Mouse (Mus musculus) forebrain, embryonic 11.5 days (tissue): ENCODE data around the gene Tnr. TPM values are rescaled to one million over a fixed set of nuclear protein-coding genes. Genes with fewer than 3 reads are reported as not detected.
A peak's percentile ranks its signal among the peaks of the same experiment; 100 is the strongest.

Source experiments
- ATAC-seq: fragments of 200-750 bp; cut with Nextera tagmentation; replicated peaks from 2 replicates; pipeline ENCODE4 v1.8.0; 2017; ENCODE audit warnings: moderate TSS enrichment; ENCODE audit not compliant: low FRiP score
- DNase-seq: peaks from one replicate; pipeline ENCODE4 v3.0.0-alpha.2; 2017; ENCODE audit warnings: low spot score
- H3K27ac ChIP-seq: fragments of 300-500 bp; sonication (generic); 2 replicates; pipeline ENCODE4 v1.5.1; 2014; ENCODE audit warnings: low read depth, low read length
- H3K27me3 ChIP-seq: fragments of 300-500 bp; sonication (generic); 2 replicates; pipeline ENCODE4 v1.6.1; 2014; ENCODE audit warnings: mild to moderate bottlenecking, low read length, mixed read lengths; ENCODE audit not compliant: control insufficient read depth, insufficient read depth
- H3K36me3 ChIP-seq: fragments of 300-500 bp; sonication (generic); 2 replicates; pipeline ENCODE4 v1.6.1; 2014; ENCODE audit warnings: mild to moderate bottlenecking, low read length, moderate library complexity, mixed read lengths; ENCODE audit not compliant: control insufficient read depth, insufficient read depth
- H3K4me1 ChIP-seq: fragments of 300-500 bp; sonication (generic); replicated peaks from 2 replicates; pipeline ENCODE4 v1.6.1; 2014; ENCODE audit warnings: low read length, mixed read lengths; ENCODE audit not compliant: control insufficient read depth, insufficient read depth
- H3K4me2 ChIP-seq: fragments of 300-500 bp; sonication (generic); 2 replicates; pipeline ENCODE4 v1.6.1; 2014; ENCODE audit warnings: low read depth, mild to moderate bottlenecking, low read length, moderate library complexity, mixed read lengths; ENCODE audit not compliant: severe bottlenecking
- H3K4me3 ChIP-seq: fragments of 300-500 bp; sonication (generic); 2 replicates; pipeline ENCODE4 v1.5.1; 2014; ENCODE audit warnings: low read depth, low read length
- H3K9ac ChIP-seq: fragments of 300-500 bp; sonication (generic); 2 replicates; pipeline ENCODE4 v1.6.1; 2014; ENCODE audit warnings: low read length
- H3K9me3 ChIP-seq: fragments of 300-500 bp; sonication (generic); 2 replicates; pipeline ENCODE4 v1.6.1; 2016; ENCODE audit warnings: low read length, mixed read lengths; ENCODE audit not compliant: control insufficient read depth
- WGBS: fragments of 180-500 bp; shearing (Covaris S2); extraction: QIAGEN DNeasy Blood & Tissue Kit; methylation state at CpG from one replicate; pipeline ENCODE4 v1.1.7; 2014; 5-methylcytosine and 5-hydroxymethylcytosine counted together
- polyA plus RNA-seq: library from polyadenylated mRNA; unstranded; fragments of >200 nt; fragmentation: Nextera tagmentation; extraction: Ambion mirVana; gene quantifications from 2 replicates; pipeline ENCODE4 v1.2.1, GENCODE M21; 2014

The Tnr gene
- polyA plus RNA-seq, 1 experiment from 2014 or later = 0.77 TPM

DNA sequence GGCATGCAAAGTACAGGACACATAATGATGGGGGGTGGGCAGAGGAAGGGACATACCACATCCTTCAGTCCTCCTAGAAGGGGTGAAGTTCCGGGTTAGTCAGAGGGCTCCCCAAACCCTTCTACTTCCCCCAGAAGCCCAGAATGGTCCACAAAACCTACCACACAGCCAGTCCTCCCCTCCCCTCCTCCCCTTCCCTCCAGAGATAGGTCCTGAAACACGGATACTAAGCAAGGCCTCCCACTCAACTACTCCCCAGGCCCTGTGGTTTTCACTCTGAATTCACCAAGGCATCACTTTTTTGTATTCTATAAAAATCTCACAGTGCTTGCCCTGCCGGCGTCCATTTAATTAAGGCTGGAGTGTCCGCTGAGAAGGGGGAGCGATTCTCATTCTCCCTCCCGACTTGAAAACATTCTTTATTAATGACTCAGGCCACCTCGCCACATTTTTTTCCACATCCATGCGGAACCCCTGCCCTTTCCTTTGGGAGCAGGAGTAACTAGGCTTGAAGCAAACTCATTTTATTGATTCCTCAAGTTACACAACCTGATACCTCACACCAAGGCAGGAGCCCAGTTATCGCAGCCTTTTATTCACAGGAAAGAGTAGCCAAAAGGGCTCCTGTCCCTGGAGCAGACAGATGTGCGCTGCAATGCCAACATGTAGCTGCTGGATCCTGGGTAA, 134.4 kb downstream of the Tnr start:
- peak; percentile 25; the same call in 1 of the 2 replicates for ATAC-seq
- H3K27ac ChIP-seq = 0 out of 2 replicates have a peak overlapping the region, but pooled peaks have one; percentile 18
- H3K27me3 ChIP-seq = no peaks in the 10 kb centered on the region
- H3K4me2 ChIP-seq = no peak overlapping the region
- H3K9ac ChIP-seq = no peak overlapping the region
- no peaks in the 10 kb centered on the region for H3K36me3 ChIP-seq
- H3K9me3 ChIP-seq = no peaks in the 10 kb centered on the region
- H3K4me3 ChIP-seq = no peak overlapping the region
- peaks cover 6% of the 10 kb centered on the region; the same call in 1 of the 2 replicates for H3K4me1 ChIP-seq
- 27% methylated on average over 11 of the region's 11 CpGs for WGBS
- no peak for DNase-seq

DNA sequence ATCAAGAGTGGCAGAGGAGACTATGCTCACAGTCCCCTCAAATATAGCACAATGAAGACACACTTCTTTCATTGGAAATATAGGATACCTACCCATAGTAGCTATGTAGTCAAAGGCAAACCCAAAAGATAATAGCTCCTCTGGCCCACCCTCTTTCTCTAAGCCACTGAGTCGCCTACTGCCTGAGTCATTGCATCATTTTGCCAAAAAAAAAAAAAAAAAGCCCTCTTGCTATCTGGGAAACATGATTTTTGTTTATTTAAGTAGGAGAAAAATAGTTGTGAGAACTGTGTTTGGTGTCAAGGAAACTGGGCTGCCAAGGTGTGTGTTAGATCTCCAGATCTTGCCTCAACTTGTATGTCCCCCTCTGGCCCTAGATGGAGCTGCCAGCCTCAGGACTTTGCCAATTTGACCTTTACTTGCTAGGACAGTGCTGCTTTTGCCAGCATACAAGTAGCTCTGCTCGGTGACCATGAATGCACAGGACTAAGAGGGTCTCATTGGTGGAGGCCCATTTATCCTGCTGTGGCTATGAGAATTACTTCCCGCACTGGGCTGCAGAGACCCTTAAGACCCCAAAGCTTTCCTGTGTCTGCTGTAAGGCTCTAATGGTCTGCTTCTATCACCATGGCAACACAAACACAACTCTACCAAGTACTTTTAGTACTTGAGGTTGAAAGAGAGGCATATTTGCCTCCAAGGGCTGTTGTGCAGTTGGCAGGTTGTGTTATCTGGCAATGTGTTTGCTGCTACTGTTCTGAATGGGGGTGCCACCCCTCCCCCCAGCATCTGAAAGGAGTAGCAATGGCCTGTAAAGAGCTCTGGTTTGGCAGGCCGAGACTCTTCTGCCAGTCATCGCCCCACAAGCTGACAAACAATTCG, 137.3 kb downstream of the Tnr start:
- 55% methylated on average over 6 of the region's 6 CpGs for WGBS
- Histone ChIP-seq H3K27ac (no peak overlapping the region), H3K36me3 (no peaks in the 10 kb centered on the region), H3K4me1 (peaks cover 6% of the 10 kb centered on the region; the same call in 1 of the 2 replicates), H3K27me3 (no peaks in the 10 kb centered on the region), H3K4me3 (no peak overlapping the region), H3K4me2 (no peak overlapping the region), H3K9me3 (no peaks in the 10 kb centered on the region), H3K9ac (no peak overlapping the region)
- DNase-seq = no peak
- ATAC-seq = peak; percentile 43; the same call in 1 of the 2 replicates

DNA sequence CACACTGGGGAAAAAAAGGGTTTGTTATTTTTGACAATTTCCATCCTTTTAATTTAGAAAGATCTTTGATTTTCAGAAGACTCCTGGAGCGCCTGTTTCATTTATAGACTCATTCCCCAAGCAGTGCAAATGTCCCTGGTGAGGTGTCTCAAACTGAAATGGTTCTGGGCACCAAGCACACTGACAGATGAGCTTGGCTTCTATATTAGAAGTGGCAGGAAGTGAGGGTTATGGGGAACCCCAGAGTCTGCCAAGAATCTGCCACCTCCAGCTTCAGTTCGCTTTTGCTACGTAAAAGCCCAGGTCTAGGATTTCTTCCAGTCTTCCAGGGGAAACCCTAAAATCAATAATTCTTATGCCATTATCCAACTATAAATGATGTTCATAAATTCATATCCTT, 140.9 kb downstream of the Tnr start:
- Histone ChIP-seq H3K27me3 (no peaks in the 10 kb centered on the region), H3K27ac (no peak overlapping the region), H3K4me3 (no peak overlapping the region), H3K4me2 (no peak overlapping the region), H3K9me3 (no peaks in the 10 kb centered on the region), H3K4me1 (no peaks in the 10 kb centered on the region; the same call in 1 of the 2 replicates), H3K9ac (no peak overlapping the region), H3K36me3 (no peaks in the 10 kb centered on the region)
- DNase-seq (no peak), ATAC-seq (no peak)
- 98% methylated on average over 3 of the region's 3 CpGs for WGBS

DNA sequence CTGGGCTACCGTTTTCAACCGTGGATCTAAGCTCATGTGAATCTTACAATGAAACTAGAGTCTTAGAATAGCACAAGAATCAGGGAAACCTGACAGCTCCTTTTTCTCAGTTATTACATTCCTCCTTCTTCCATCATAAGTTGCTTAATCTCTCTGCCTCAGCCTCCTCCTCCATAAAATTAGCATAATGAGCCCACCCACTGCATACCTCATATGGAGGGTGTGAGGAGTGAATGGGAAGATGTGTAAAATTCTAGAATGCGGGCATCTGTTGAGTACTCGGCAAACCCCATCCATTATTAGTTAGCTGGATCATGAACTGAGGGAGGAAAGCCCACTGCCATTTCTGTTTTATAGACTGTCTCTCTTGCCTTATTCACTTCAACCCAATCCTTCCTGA, 141.4 kb downstream of the Tnr start:
- H3K4me2 ChIP-seq = no peak overlapping the region
- no peak overlapping the region for H3K4me3 ChIP-seq
- H3K4me1 ChIP-seq = no peaks in the 10 kb centered on the region; the same call in 1 of the 2 replicates
- H3K9me3 ChIP-seq = no peaks in the 10 kb centered on the region
- DNase-seq (no peak), ATAC-seq (no peak)
- H3K9ac ChIP-seq = no peak overlapping the region
- 97% methylated on average over 4 of the region's 4 CpGs for WGBS
- no peaks in the 10 kb centered on the region for H3K27me3 ChIP-seq
- H3K36me3 ChIP-seq = no peaks in the 10 kb centered on the region
- no peak overlapping the region for H3K27ac ChIP-seq

DNA sequence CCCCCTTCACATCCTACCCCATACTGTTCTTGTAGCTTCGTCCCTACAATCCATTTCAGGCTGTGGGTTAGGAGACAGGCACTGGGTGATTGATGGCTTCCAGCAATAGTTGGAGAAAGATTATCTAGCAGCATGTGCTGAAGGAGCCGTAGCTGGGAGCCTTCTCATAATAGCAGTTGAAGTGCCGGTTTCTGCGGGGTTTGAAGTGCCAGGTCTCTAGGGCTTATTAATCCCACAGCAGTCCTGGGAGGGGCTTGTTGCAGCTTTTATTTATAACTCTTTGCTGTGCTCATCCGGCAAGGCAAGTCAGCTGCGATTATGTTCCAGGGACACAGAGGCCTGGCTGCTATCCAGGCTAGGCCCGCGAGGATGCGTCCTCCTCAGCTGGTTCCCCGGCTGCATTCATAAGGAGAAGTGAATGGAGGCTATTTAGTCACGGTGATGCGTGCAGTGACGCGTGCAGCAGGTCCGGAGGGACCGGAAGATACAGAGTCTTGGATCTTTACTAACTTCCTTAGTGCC, 147.1 kb downstream of the Tnr start:
- H3K4me3 ChIP-seq = no peak overlapping the region
- H3K36me3 ChIP-seq = no peaks in the 10 kb centered on the region
- WGBS = 28% methylated on average over 16 of the region's 16 CpGs
- H3K4me2 ChIP-seq = no peak overlapping the region
- H3K4me1 ChIP-seq = no peaks in the 10 kb centered on the region
- ATAC-seq (peak; percentile 69), DNase-seq (peak; percentile 57)
- no peak overlapping the region for H3K27ac ChIP-seq
- no peaks in the 10 kb centered on the region for H3K9me3 ChIP-seq
- H3K9ac ChIP-seq = no peak overlapping the region
- no peaks in the 10 kb centered on the region for H3K27me3 ChIP-seq

DNA sequence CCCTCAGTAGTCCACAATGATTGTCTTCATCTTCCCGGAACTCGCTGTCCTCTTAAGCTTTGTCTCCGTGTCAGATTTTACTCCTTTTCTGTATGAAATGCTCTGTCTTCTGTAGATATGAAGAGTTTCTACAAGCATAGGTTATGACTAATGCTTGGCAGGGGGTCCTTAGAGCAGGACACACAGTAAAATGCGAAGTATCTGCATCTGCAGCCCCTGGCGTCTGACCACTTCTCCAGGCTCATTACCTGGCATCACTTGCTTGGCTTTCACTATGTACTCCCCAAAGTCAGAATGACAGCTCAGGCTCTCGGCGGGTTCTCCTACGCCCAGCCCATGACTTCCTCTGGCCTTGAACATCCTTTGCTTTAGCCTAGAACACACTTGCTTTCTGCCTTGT, 147.6 kb downstream of the Tnr start:
- no peaks in the 10 kb centered on the region for H3K36me3 ChIP-seq
- no peaks in the 10 kb centered on the region for H3K27me3 ChIP-seq
- DNase-seq (no peak), ATAC-seq (no peak)
- H3K4me3 ChIP-seq = no peak overlapping the region
- 83% methylated on average over 8 of the region's 8 CpGs for WGBS
- no peak overlapping the region for H3K9ac ChIP-seq
- no peak overlapping the region for H3K27ac ChIP-seq
- no peaks in the 10 kb centered on the region for H3K4me1 ChIP-seq
- no peak overlapping the region for H3K4me2 ChIP-seq
- no peaks in the 10 kb centered on the region for H3K9me3 ChIP-seq

DNA sequence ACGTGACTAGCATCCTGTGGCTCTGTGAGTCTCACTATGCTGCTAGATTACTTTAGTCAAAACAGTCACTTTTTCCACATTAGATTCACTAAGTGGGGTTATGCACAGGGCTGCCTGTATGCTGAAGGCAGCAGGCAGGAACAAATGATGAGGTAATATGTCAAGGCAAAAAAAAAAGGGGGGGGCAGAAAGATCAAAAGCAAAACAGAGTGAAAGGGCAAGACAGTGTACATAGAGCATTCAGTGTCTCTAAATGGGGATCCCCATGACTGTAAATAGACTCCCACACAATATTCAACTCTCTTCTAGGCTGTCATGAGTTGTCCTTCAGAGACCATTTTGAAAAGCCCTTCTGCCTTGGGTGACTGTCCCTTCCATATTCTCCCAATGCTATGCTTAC, 150.7 kb downstream of the Tnr start:
- ATAC-seq (no peak), DNase-seq (no peak)
- WGBS = 78% methylated on average over 1 of the region's 1 CpGs
- Histone ChIP-seq H3K9me3 (no peaks in the 10 kb centered on the region), H3K9ac (no peak overlapping the region), H3K36me3 (no peaks in the 10 kb centered on the region), H3K4me1 (no peaks in the 10 kb centered on the region), H3K4me2 (no peak overlapping the region), H3K4me3 (no peak overlapping the region), H3K27ac (no peak overlapping the region), H3K27me3 (no peaks in the 10 kb centered on the region)

DNA sequence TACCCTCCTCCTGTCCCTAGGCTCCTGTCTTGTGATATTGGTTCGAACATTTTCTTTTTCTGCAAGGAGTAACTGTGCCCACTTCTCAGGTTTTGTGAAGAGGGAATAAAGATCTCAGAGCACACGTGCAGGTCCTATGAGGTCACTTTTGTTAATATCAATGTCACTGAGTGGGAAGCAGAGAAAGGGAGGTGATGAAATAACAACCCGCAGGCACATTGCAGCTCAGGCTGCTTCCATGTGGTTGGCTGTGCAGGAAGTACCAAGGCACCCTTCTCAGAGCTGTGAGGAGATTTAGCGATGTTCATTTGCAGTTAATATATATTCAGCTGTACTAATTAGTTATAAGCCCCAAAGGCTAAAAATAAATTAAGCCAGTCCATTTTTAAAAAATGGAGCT, 151.9 kb downstream of the Tnr start:
- H3K4me1 ChIP-seq = no peaks in the 10 kb centered on the region
- no peaks in the 10 kb centered on the region for H3K9me3 ChIP-seq
- H3K4me3 ChIP-seq = no peak overlapping the region
- H3K9ac ChIP-seq = no peak overlapping the region
- no peak overlapping the region for H3K27ac ChIP-seq
- DNase-seq (no peak), ATAC-seq (no peak)
- no peaks in the 10 kb centered on the region for H3K36me3 ChIP-seq
- H3K4me2 ChIP-seq = no peak overlapping the region
- H3K27me3 ChIP-seq = no peaks in the 10 kb centered on the region
- WGBS = 71% methylated on average over 4 of the region's 4 CpGs
